Mouse (Mus musculus): ENCODE results near the gene Ttll3.

The Ttll3 gene

GRCm38 (mm10) chr6:113379246-113379645 lies 9.8 kb upstream of the Ttll3 start:
- DNase-seq (ENCODE audit: low spot score) = no peak

- no peak for DNase-seq (ENCODE audit: low spot score)
Measured at GRCm38 (mm10) chr6:113380480-113380879, 8.6 kb upstream of the Ttll3 start.

- no peak for DNase-seq (ENCODE audit: low spot score)
Measured at GRCm38 (mm10) chr6:113384351-113384927, 4.6 kb upstream of the Ttll3 start.

- DNase-seq (ENCODE audit: low spot score) = no peak
Measured at GRCm38 (mm10) chr6:113385160-113385714, 3.8 kb upstream of the Ttll3 start.

- no peak for DNase-seq (ENCODE audit: low spot score)
Measured at GRCm38 (mm10) chr6:113386025-113386424, 3.0 kb upstream of the Ttll3 start.

- DNase-seq (ENCODE audit: low spot score) = no peak
Measured at GRCm38 (mm10) chr6:113390715-113391114, 1.7 kb downstream of the Ttll3 start.

- no peak for DNase-seq (ENCODE audit: low spot score)
Measured at GRCm38 (mm10) chr6:113392015-113392386, 2.9 kb downstream of the Ttll3 start.

GRCm38 (mm10) chr6:113392387-113393071 lies 3.5 kb downstream of the Ttll3 start:
- peak; percentile 77 for DNase-seq (ENCODE audit: low spot score)

- no peak for DNase-seq (ENCODE audit: low spot score)
Measured at GRCm38 (mm10) chr6:113393951-113394350, 4.9 kb downstream of the Ttll3 start.

GRCm38 (mm10) chr6:113394811-113395210 lies 5.8 kb downstream of the Ttll3 start:
- DNase-seq (ENCODE audit: low spot score) = no peak

GRCm38 (mm10) chr6:113395501-113395900 lies 6.4 kb downstream of the Ttll3 start:
- DNase-seq (ENCODE audit: low spot score) = no peak

- DNase-seq (ENCODE audit: low spot score) = no peak
Measured at GRCm38 (mm10) chr6:113396270-113397030, 7.4 kb downstream of the Ttll3 start.

- no peak for DNase-seq (ENCODE audit: low spot score)
Measured at GRCm38 (mm10) chr6:113402094-113402493, 13.0 kb downstream of the Ttll3 start.

- DNase-seq (ENCODE audit: low spot score) = no peak
Measured at GRCm38 (mm10) chr6:113404649-113405448, 15.8 kb downstream of the Ttll3 start.

GRCm38 (mm10) chr6:113405483-113405882 lies 16.4 kb downstream of the Ttll3 start:
- no peak for DNase-seq (ENCODE audit: low spot score)

- DNase-seq (ENCODE audit: low spot score) = peak; percentile 15
Measured at GRCm38 (mm10) chr6:113406683-113407082, 17.6 kb downstream of the Ttll3 start.

GRCm38 (mm10) chr6:113410001-113410400 lies 20.9 kb downstream of the Ttll3 start:
- DNase-seq (ENCODE audit: low spot score) = no peak

GRCm38 (mm10) chr6:113416416-113416815 lies 27.4 kb downstream of the Ttll3 start:
- no peak for DNase-seq (ENCODE audit: low spot score)

GRCm38 (mm10) chr6:113418441-113419198 lies 29.6 kb downstream of the Ttll3 start:
- no peak for DNase-seq (ENCODE audit: low spot score)

- peak; percentile 99 for DNase-seq (ENCODE audit: low spot score)
Measured at GRCm38 (mm10) chr6:113419199-113419587, 30.1 kb downstream of the Ttll3 start, which contains the start of gene Rpusd3. Gene Rpusd3, minus strand, starts transcription at chr6:113419340.

GRCm38 (mm10) chr6:113423000-113423399 lies 33.9 kb downstream of the Ttll3 start:
- no peak for DNase-seq (ENCODE audit: low spot score)

Data from retina, embryonic 14.5 days (tissue).